Mouse (Mus musculus): Measurements from ENCODE around the gene Fubp1. TPM values are rescaled to one million over a fixed set of nuclear protein-coding genes. Genes with fewer than 3 reads are reported as not detected.

Fubp1 gene
- total RNA-seq, 2 experiments from 2014 or later: 101 to 147 TPM

DNA sequence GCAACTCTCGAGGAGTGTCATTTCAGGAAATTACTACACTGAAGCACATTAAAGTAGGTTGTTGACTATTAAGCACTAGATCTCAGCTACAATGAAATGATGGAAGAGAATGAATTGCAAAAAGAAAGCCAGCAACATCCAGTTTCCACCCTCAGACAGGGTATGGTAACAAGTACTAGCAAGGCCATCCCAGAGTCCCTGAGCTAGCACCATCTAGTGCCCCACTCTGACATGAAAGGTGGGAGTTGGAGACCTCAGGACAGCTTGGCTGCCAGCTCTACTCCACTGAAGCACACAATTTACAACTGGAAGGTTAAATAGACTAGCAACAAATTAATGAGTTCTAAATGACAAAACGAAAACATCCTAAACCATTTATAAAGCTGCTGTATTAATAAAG is 67.7 kb downstream of the Fubp1 start:
- DNase-seq: no peak

- DNase-seq: no peak
Observed at GRCm38 (mm10) chr3:152278431-152278830, 68.2 kb downstream of the Fubp1 start.

- DNase-seq: no peak
Observed at GRCm38 (mm10) chr3:152282126-152282525, 71.9 kb downstream of the Fubp1 start.

DNA sequence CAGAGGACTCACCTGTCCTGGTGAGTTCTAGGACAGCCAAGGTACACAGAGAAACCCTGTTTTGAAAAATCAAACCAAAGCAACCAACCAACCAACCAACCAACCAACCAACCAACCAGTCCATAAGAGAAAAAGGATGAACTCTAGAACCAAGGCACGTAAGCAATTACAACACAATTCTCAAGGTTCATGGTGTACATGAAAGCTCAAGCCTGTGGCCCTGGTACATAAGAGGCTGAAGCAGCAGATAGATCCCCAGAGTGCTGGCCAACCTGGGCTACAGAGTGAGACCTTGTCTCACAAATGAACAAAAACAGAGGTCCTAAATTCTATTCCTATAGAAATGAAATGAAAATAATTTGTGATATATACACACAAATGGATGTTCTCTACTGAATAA is 74.1 kb downstream of the Fubp1 start:
- no peak for DNase-seq

DNA sequence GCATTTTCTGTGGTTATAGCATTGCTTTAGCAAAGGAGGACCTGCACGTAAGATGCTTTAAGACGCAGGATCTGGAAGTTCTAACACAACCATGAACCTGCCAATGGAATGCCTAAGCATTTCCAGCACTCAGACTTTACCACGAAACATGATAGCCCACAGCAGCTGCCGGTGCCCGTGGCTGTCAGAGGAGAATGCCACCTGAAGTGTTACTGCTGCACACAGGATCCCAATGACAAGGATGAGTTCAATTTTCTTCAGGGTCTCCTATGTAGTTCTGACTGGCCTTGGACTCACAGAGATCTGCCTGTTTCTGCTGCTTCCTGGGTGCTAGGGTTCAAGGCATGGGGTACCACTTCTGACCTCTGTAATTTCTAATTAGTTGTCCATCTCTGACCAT is 74.5 kb downstream of the Fubp1 start:
- DNase-seq: no peak

Other genes with a start within 250 kb of the Fubp1 start
- 1 to 10 TPM in 1 of 2 experiments, under 1 TPM in 1; 0.94 to 1.7 TPM for gene Gipc2, start 44.2 kb upstream of the Fubp1 start, total RNA-seq (2021)
- gene Dnajb4, start 120 bp upstream of the Fubp1 start, total RNA-seq (2021): 10 to 100 TPM; 41.2 to 41.6 TPM
- 10 to 100 TPM in 1 of 2 experiments, 1 to 10 TPM in 1; 8.6 to 30.7 TPM for gene Nexn, start 55.9 kb downstream of the Fubp1 start, total RNA-seq (2021)
- gene Miga1, start 130.0 kb downstream of the Fubp1 start, total RNA-seq (2021): 10 to 100 TPM; 11.3 to 11.8 TPM
- 10 to 100 TPM; 65.4 to 80.7 TPM for gene Usp33, start 136.1 kb downstream of the Fubp1 start, total RNA-seq (2021)
- 10 to 100 TPM; 35.9 to 37.6 TPM for gene Zzz3, start 185.1 kb downstream of the Fubp1 start, total RNA-seq (2021)

Measured in adrenal gland, postnatal 10 days (tissue).